Mouse (Mus musculus): ENCODE measurements at regions not wholly inside any gene's neighbourhood (a gene's known extent, or its start where the extent isn't known, plus 50 kb on each side); places are given as distances from the start of the nearest gene placed in this dataset.

DNA sequence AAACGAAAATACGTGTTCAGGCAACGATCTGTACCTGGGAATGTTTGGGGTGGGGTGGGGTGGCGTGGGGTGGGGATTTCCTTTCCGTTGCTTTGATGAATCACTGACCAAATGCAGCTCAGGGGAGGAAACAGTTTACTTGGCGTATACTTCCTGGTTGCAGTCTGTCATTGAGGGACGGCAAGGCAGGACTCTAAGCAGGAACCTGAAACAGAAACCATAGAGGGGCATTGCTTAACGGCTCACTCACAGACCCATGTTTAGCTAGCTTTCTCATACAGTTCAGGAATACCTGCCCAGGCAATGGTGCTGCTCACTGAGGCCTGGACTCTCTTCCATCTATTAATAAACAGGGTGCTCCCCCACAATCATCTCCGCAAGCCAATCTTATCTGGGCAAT, 55.1 kb upstream of the Smox start:
- Histone ChIP-seq H3K4me2 (ENCODE audit: low read length) (no peak overlapping the region), H3K36me3 (ENCODE audit: control insufficient read depth, insufficient read depth, low read length) (no peaks in the 10 kb centered on the region)
- WGBS: 87% methylated on average over 9 of the region's 9 CpGs

DNA sequence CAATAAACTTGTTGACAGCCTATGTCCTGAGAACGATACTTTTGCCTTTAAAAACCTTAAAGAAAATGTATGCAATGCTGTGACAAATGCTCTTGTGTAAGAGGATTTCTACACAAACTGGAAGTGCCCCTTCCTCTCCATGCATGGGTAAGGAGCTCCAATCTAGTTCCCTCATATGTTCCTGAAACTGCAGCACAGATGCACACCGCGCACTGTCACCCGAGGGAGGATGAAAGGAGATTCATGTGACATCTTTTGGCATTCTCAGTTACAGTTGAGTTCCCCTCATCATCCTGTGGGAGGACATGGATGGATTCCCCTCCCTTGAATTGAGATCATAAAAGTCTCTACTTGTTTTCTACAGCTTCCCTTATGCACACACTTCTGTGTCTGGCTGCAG, 60.8 kb upstream of the Smox start:
- 83% methylated on average over 4 of the region's 4 CpGs for WGBS
- H3K4me2 ChIP-seq (ENCODE audit: low read length): no peak overlapping the region
- no peak overlapping the region for H3K4me3 ChIP-seq (replicated peaks; ENCODE audit: low read depth, low read length)
- no peaks in the 10 kb centered on the region for H3K36me3 ChIP-seq (ENCODE audit: control insufficient read depth, insufficient read depth, low read length)
- no peak overlapping the region for H3K27ac ChIP-seq (replicated peaks; ENCODE audit: low read depth, low read length)
- no peaks in the 10 kb centered on the region for H3K9me3 ChIP-seq (ENCODE audit: control insufficient read depth, low read length)
- H3K4me1 ChIP-seq (ENCODE audit: control insufficient read depth, insufficient read depth, low read length): no peaks in the 10 kb centered on the region
- ATAC-seq (ENCODE audit: low FRiP score, low TSS enrichment): no peak
- H3K27me3 ChIP-seq (ENCODE audit: control insufficient read depth, insufficient read depth, low read length): no peaks in the 10 kb centered on the region
- H3K9ac ChIP-seq (replicated peaks; ENCODE audit: low read length): no peak overlapping the region
- no peak for DNase-seq

More for the DNA sequence above, 55.1 kb upstream of the Smox start:
- no peaks in the 10 kb centered on the region for H3K9me3 ChIP-seq (ENCODE audit: control insufficient read depth, low read length)
- no peak overlapping the region for H3K4me3 ChIP-seq (replicated peaks; ENCODE audit: low read depth, low read length)
- H3K27ac ChIP-seq (replicated peaks; ENCODE audit: low read depth, low read length): no peak overlapping the region
- H3K27me3 ChIP-seq (ENCODE audit: control insufficient read depth, insufficient read depth, low read length): no peaks in the 10 kb centered on the region
- H3K4me1 ChIP-seq (ENCODE audit: control insufficient read depth, insufficient read depth, low read length): no peaks in the 10 kb centered on the region
- no peak for DNase-seq
- H3K9ac ChIP-seq (replicated peaks; ENCODE audit: low read length): no peak overlapping the region
- no peak for ATAC-seq (ENCODE audit: low FRiP score, low TSS enrichment)

DNA sequence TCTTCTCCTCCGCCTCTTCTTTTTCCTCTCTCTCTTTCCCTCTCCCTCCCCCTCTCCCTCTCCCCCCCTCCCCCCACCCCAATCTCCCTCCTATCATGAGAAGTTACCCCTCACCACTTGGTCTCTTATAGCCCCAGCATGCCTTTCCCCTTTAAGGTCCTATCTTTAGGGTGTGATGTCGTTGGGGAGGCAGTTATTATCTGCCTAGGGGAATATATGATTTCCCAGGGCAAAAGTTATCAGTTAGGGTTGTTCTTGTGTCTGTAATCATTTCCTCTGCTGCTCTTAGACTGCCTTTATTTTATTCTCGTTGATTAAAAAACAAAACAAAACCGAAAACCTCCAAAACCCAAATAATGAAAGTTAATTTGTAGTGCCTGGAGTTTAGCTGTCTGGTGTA, 63.2 kb upstream of the Smox start:
- no peaks in the 10 kb centered on the region for H3K9me3 ChIP-seq (ENCODE audit: control insufficient read depth, low read length)
- no peaks in the 10 kb centered on the region for H3K36me3 ChIP-seq (ENCODE audit: control insufficient read depth, insufficient read depth, low read length)
- H3K4me3 ChIP-seq (replicated peaks; ENCODE audit: low read depth, low read length): no peak overlapping the region
- no peak overlapping the region for H3K9ac ChIP-seq (replicated peaks; ENCODE audit: low read length)
- no peak overlapping the region for H3K4me2 ChIP-seq (ENCODE audit: low read length)
- WGBS: 79% methylated on average over 4 of the region's 4 CpGs
- H3K27me3 ChIP-seq (ENCODE audit: control insufficient read depth, insufficient read depth, low read length): no peaks in the 10 kb centered on the region
- DNase-seq (no peak), ATAC-seq (ENCODE audit: low FRiP score, low TSS enrichment) (no peak)
- no peak overlapping the region for H3K27ac ChIP-seq (replicated peaks; ENCODE audit: low read depth, low read length)
- no peaks in the 10 kb centered on the region for H3K4me1 ChIP-seq (ENCODE audit: control insufficient read depth, insufficient read depth, low read length)

DNA sequence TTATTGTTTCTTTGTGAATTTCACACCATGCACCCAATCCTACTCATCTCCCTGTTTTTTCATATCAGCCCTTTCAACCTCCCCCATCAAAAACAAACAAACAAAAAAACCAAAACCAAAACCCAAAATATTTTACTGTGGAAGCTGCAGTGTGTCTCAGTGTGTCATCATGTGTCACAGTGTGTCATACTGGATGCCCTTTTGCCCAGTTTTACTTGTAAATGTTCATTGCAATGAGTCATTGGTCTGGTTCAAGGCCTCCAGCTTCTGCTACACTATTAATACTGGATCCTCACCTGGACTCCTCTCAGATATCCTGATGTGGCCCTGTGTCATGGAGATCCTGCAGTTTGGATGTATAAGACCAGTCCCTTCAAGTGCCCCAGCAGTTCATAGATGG, 64.4 kb upstream of the Smox start:
- no peaks in the 10 kb centered on the region for H3K4me1 ChIP-seq (ENCODE audit: control insufficient read depth, insufficient read depth, low read length)
- ATAC-seq (ENCODE audit: low FRiP score, low TSS enrichment) (no peak), DNase-seq (no peak)
- H3K27me3 ChIP-seq (ENCODE audit: control insufficient read depth, insufficient read depth, low read length): no peaks in the 10 kb centered on the region
- no peak overlapping the region for H3K4me3 ChIP-seq (replicated peaks; ENCODE audit: low read depth, low read length)
- no peaks in the 10 kb centered on the region for H3K9me3 ChIP-seq (ENCODE audit: control insufficient read depth, low read length)
- no peak overlapping the region for H3K4me2 ChIP-seq (ENCODE audit: low read length)
- no peak overlapping the region for H3K27ac ChIP-seq (replicated peaks; ENCODE audit: low read depth, low read length)
- H3K36me3 ChIP-seq (ENCODE audit: control insufficient read depth, insufficient read depth, low read length): no peaks in the 10 kb centered on the region
- H3K9ac ChIP-seq (replicated peaks; ENCODE audit: low read length): no peak overlapping the region

DNA sequence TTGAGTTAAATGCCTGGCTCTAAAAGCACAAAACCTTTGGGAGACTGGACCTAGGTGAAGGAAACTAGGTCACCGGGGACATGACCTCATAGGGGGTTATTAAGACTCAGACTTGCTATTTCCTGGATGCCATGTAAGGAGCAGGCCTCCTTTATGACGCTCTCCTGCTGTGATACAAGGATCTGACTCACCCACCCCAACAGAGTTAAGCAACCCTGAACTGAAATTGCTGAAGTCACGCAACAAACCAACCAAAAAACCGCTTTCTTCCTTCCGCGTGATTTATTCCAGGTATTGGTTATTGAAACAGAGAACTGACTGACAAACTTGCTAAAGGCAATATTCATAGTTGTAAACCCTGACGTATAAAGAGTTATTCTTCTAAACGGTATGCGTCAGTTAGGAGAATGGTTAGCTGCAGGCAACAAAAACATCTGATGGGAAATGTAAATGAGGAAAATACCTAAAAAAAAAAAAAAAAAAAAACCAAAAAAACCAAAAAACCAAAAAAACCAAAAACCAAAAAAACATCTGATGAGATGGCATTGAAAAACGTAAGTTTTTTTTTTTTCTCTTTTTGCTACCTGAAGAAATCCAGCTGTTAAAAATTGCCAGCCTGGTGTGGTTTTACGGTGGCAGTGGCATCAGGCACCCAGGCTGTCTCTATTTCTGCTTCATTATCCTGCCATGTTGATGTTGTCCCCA, 67.5 kb upstream of the Smox start:
- Histone ChIP-seq H3K36me3 (ENCODE audit: control insufficient read depth, insufficient read depth, low read length) (no peaks in the 10 kb centered on the region), H3K4me1 (ENCODE audit: control insufficient read depth, insufficient read depth, low read length) (no peaks in the 10 kb centered on the region), H3K27me3 (ENCODE audit: control insufficient read depth, insufficient read depth, low read length) (no peaks in the 10 kb centered on the region), H3K4me2 (ENCODE audit: low read length) (no peak overlapping the region), H3K9me3 (ENCODE audit: control insufficient read depth, low read length) (no peaks in the 10 kb centered on the region), H3K27ac (replicated peaks; ENCODE audit: low read depth, low read length) (no peak overlapping the region), H3K4me3 (replicated peaks; ENCODE audit: low read depth, low read length) (no peak overlapping the region), H3K9ac (replicated peaks; ENCODE audit: low read length) (no peak overlapping the region)
- DNase-seq: no peak
- WGBS: 79% methylated on average over 11 of the region's 11 CpGs
- ATAC-seq (ENCODE audit: low FRiP score, low TSS enrichment): no peak

DNA sequence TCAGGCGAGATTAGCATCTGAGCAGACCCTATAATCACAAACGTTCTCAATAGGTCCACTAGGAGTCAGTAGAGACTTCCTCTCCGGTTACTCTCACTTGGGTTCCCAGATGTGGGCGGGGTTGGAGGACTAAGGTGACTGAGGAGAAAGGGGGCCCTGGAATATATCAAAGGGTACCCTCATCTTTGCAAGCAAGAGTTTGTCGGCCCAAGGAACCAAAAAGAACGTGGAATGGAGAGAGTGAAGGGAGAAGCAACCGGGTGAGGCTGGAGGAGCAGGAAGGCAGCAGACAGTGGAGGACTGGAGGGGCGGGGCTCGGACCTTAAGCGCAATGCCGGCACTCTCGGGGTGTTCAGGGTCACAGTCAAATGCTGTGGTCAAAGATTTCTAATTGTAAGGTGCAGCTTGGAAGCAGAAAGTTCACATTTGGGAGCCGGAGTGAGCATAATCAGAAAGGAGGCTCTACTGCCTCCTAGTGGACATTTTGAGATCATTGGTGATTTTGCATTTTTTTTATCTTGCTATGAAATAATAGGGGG, 68.3 kb upstream of the Smox start:
- H3K4me2 ChIP-seq (ENCODE audit: low read length): peak overlapping the region; percentile 72
- H3K36me3 ChIP-seq (ENCODE audit: control insufficient read depth, insufficient read depth, low read length): no peaks in the 10 kb centered on the region
- WGBS: under 1% methylated on average over 13 of the region's 13 CpGs
- no peaks in the 10 kb centered on the region for H3K27me3 ChIP-seq (ENCODE audit: control insufficient read depth, insufficient read depth, low read length)
- ATAC-seq (ENCODE audit: low FRiP score, low TSS enrichment): peak; percentile 89
- no peaks in the 10 kb centered on the region for H3K9me3 ChIP-seq (ENCODE audit: control insufficient read depth, low read length)
- H3K9ac ChIP-seq (replicated peaks; ENCODE audit: low read length): peak overlapping the region; percentile 53; the same call in 1 of the 2 replicates
- DNase-seq: peak; percentile 89
- no peaks in the 10 kb centered on the region for H3K4me1 ChIP-seq (ENCODE audit: control insufficient read depth, insufficient read depth, low read length)
- peak overlapping the region; percentile 45 for H3K4me3 ChIP-seq (replicated peaks; ENCODE audit: low read depth, low read length)
- no peak overlapping the region for H3K27ac ChIP-seq (replicated peaks; ENCODE audit: low read depth, low read length)

DNA sequence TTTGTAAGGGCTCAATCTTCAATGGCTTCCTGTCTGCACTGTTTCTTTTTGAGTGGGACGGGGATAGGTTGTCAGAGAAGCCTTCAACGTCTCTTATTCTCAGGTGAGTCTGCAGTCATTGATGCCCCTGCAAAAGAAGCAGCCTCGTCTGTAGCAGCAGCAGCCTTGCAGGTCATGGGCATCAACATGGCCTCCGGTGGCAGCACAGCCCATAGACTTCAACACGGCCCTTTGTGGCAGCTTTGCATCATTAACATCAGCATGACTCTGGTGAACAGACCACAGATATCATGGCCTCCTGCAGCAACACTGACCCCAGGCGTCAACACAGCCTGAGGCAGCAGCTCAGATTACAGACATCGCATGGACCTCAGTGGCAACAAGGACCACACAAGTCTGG, 65.4 kb upstream of the Rnf24 start:
- no peak overlapping the region for H3K4me3 ChIP-seq (replicated peaks; ENCODE audit: low read depth, low read length)
- H3K27ac ChIP-seq (replicated peaks; ENCODE audit: low read depth, low read length): no peak overlapping the region
- ATAC-seq (ENCODE audit: low FRiP score, low TSS enrichment): no peak
- H3K4me2 ChIP-seq (ENCODE audit: low read length): no peak overlapping the region
- WGBS: 76% methylated on average over 7 of the region's 7 CpGs
- H3K4me1 ChIP-seq (ENCODE audit: control insufficient read depth, insufficient read depth, low read length): no peaks in the 10 kb centered on the region
- DNase-seq: no peak
- no peaks in the 10 kb centered on the region for H3K9me3 ChIP-seq (ENCODE audit: control insufficient read depth, low read length)
- no peaks in the 10 kb centered on the region for H3K27me3 ChIP-seq (ENCODE audit: control insufficient read depth, insufficient read depth, low read length)
- H3K9ac ChIP-seq (replicated peaks; ENCODE audit: low read length): no peak overlapping the region
- no peaks in the 10 kb centered on the region for H3K36me3 ChIP-seq (ENCODE audit: control insufficient read depth, insufficient read depth, low read length)

DNA sequence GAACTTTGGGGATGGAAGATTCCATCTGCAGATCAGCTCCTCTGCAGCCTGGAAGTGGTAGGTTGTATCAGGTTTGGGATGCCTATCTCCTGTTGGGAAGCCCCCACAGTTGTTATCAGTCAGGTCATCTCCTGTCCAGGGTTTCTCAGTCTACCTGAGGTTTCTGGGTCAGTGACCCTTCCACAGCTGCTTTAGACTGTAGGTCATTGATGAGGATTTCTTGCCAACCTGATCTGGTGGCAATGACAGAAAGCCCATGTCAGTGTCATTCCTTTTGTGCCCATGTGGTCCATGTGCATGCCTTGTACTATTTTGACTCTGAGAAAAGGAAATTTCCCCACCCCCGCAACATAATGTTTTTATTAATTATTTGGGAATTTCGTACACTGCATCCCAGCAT, 64.8 kb upstream of the Rnf24 start:
- no peak for DNase-seq
- H3K4me1 ChIP-seq (ENCODE audit: control insufficient read depth, insufficient read depth, low read length): no peaks in the 10 kb centered on the region
- no peaks in the 10 kb centered on the region for H3K27me3 ChIP-seq (ENCODE audit: control insufficient read depth, insufficient read depth, low read length)
- no peaks in the 10 kb centered on the region for H3K36me3 ChIP-seq (ENCODE audit: control insufficient read depth, insufficient read depth, low read length)
- no peak overlapping the region for H3K27ac ChIP-seq (replicated peaks; ENCODE audit: low read depth, low read length)
- no peak overlapping the region for H3K4me2 ChIP-seq (ENCODE audit: low read length)
- H3K4me3 ChIP-seq (replicated peaks; ENCODE audit: low read depth, low read length): no peak overlapping the region
- no peak overlapping the region for H3K9ac ChIP-seq (replicated peaks; ENCODE audit: low read length)
- no peak for ATAC-seq (ENCODE audit: low FRiP score, low TSS enrichment)
- WGBS: 91% methylated on average over 2 of the region's 2 CpGs
- no peaks in the 10 kb centered on the region for H3K9me3 ChIP-seq (ENCODE audit: control insufficient read depth, low read length)

DNA sequence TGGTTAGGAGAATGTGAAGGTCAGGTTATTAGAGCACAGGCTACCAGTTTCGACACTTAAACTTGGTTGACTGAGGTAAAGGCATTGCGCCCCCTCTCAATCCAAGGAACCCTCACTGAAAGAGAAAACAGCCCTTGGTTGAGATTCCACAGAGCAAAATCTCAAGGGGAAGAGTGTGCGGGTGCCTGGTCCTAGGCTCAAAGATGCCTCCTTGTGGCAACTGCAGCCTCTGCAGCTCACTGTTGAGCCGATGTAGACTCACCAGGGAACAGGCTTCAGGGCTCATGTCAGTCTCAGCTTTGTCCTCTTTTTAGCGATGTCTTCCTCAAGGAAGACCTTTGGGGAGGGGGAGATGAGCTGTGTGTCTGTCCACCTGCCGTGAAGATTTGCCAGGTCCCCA, 63.8 kb upstream of the Rnf24 start:
- H3K4me2 ChIP-seq (ENCODE audit: low read length): no peak overlapping the region
- no peaks in the 10 kb centered on the region for H3K4me1 ChIP-seq (ENCODE audit: control insufficient read depth, insufficient read depth, low read length)
- H3K9ac ChIP-seq (replicated peaks; ENCODE audit: low read length): no peak overlapping the region
- WGBS: 41% methylated on average over 6 of the region's 6 CpGs
- peak; percentile 67 for DNase-seq
- H3K27me3 ChIP-seq (ENCODE audit: control insufficient read depth, insufficient read depth, low read length): no peaks in the 10 kb centered on the region
- no peak overlapping the region for H3K4me3 ChIP-seq (replicated peaks; ENCODE audit: low read depth, low read length)
- ATAC-seq (ENCODE audit: low FRiP score, low TSS enrichment): no peak
- no peaks in the 10 kb centered on the region for H3K9me3 ChIP-seq (ENCODE audit: control insufficient read depth, low read length)
- no peaks in the 10 kb centered on the region for H3K36me3 ChIP-seq (ENCODE audit: control insufficient read depth, insufficient read depth, low read length)
- no peak overlapping the region for H3K27ac ChIP-seq (replicated peaks; ENCODE audit: low read depth, low read length)
